Mouse (Mus musculus) small intestine, adult 2 months (tissue): ENCODE measurements around the gene Hcn1.

Source experiments
- CTCF ChIP-seq: fragments of 200-500 bp; IDR thresholded peaks from 2 replicates; pipeline ENCODE4 v1.5.1; 2012; ENCODE audit warnings: low read depth, mild to moderate bottlenecking, control low read depth, inconsistent platforms, low read length, moderate library complexity, mixed read lengths; ENCODE audit not compliant: insufficient replicate concordance, insufficient read length; ENCODE audit errors: extremely low read depth
- POLR2A ChIP-seq: fragments of 200-500 bp; IDR thresholded peaks from 2 replicates; pipeline ENCODE4 v1.6.1; 2012; ENCODE audit warnings: low read depth, mild to moderate bottlenecking, control low read depth, inconsistent platforms, low read length, moderate library complexity

GRCm38 (mm10) chr13:117694729-117695332 is 92.7 kb downstream of the Hcn1 start:
- TF ChIP-seq POLR2A: no peak
- no peak for TF ChIP-seq CTCF
